Mouse (Mus musculus): ENCODE results near the gene Rps27l. TPM values are rescaled to one million over a fixed set of nuclear protein-coding genes. Genes with fewer than 3 reads are reported as not detected.
"Not testable (repeated sequence)": the region's sequence is repeated elsewhere in the genome, so short reads cannot be mapped to it uniquely, and the experiment has no call there.

The Rps27l gene
- polyA plus RNA-seq, 1 experiment from 2014 or later = 703 TPM

DNA sequence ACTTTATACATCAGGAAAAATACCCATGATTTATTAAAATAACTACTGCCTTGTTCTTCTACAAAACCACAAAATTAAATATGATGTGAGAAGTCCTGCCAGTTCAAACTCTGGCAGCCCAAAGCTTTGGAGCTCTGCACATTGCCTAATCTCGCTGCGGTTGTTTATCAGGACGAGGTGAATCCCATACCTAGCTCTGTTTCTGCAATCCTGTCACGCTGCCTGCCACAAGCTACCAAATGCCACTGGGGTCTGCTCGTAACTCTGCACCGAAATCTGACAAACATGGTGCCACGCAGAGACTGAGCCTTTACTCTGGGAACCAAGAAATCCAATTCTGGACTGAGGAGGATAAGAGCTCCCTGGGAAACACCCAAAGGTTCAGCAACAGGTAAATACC, 36.0 kb upstream of the Rps27l start:
- 81% methylated on average over 7 of the region's 7 CpGs for WGBS

DNA sequence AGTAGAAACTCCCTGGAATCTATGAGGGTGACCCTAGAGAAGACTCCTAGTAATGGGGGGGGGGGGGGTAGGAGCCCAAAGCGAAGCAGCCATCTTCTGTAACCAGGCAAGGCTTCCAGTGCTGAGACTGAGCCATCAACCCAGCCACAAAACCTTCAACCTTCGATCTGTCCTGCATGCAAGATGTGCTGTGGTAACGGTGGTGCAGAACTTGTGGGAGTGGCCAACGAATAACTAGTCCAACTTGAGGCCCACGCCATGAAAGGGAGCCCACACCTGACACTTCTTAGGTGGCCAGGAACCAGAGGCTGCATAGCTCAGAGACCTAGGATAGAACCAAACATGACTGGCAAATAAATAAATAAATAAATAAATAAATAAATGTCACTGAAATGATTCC, 35.2 kb upstream of the Rps27l start:
- WGBS = 93% methylated on average over 5 of the region's 5 CpGs
- no peaks in the 10 kb centered on the region for H3K9me3 ChIP-seq (replicated peaks; ENCODE audit: control insufficient read depth, low read length)
- no peaks in the 10 kb centered on the region for H3K27me3 ChIP-seq (ENCODE audit: control insufficient read depth, insufficient read depth, low read length)
- no peak overlapping the region for H3K27ac ChIP-seq (replicated peaks; ENCODE audit: low read depth, low read length)
- H3K4me3 ChIP-seq (ENCODE audit: low read depth, low read length) = no peak overlapping the region
- no peaks in the 10 kb centered on the region for H3K4me1 ChIP-seq (ENCODE audit: control insufficient read depth, insufficient read depth, low read length)
- no peaks in the 10 kb centered on the region for H3K36me3 ChIP-seq (replicated peaks; ENCODE audit: control insufficient read depth, insufficient read depth, low read depth, low read length)
- ATAC-seq (replicated peaks; ENCODE audit: insufficient number of reproducible peaks, low FRiP score, low TSS enrichment, low read depth) (no peak), DNase-seq (ENCODE audit: low spot score) (no peak)
- H3K4me2 ChIP-seq (ENCODE audit: low read depth, low read length) = no peak overlapping the region
- no peak overlapping the region for H3K9ac ChIP-seq (replicated peaks; ENCODE audit: low read length)

More for the DNA sequence above, 36.0 kb upstream of the Rps27l start:
- Histone ChIP-seq H3K36me3 (replicated peaks; ENCODE audit: control insufficient read depth, insufficient read depth, low read depth, low read length) (no peaks in the 10 kb centered on the region), H3K27me3 (ENCODE audit: control insufficient read depth, insufficient read depth, low read length) (no peaks in the 10 kb centered on the region), H3K9me3 (replicated peaks; ENCODE audit: control insufficient read depth, low read length) (no peaks in the 10 kb centered on the region), H3K4me2 (ENCODE audit: low read depth, low read length) (no peak overlapping the region), H3K27ac (replicated peaks; ENCODE audit: low read depth, low read length) (no peak overlapping the region), H3K4me1 (ENCODE audit: control insufficient read depth, insufficient read depth, low read length) (no peaks in the 10 kb centered on the region), H3K4me3 (ENCODE audit: low read depth, low read length) (no peak overlapping the region), H3K9ac (replicated peaks; ENCODE audit: low read length) (no peak overlapping the region)
- DNase-seq (ENCODE audit: low spot score) (no peak), ATAC-seq (replicated peaks; ENCODE audit: insufficient number of reproducible peaks, low FRiP score, low TSS enrichment, low read depth) (no peak)

DNA sequence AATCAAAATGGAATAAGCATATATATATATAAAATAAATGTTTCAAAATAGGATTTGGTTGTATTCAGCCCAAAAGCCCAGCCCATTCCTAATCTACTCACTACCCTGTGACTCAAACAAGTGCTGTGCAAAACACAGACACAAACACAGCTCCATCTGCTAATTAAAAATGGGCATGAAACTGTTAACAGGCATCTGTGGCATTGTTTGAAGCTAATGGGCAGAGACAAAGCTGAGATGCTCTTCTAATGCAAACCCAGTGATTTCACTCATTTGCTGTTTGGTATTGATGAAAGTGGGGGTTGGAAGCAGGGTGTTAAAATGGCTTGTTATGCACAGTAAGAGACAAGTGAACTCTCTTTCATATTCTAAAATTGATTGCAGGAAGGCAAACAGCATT, 33.6 kb upstream of the Rps27l start:
- Histone ChIP-seq H3K4me2 (ENCODE audit: low read depth, low read length) (no peak overlapping the region), H3K4me1 (ENCODE audit: control insufficient read depth, insufficient read depth, low read length) (no peaks in the 10 kb centered on the region), H3K9me3 (replicated peaks; ENCODE audit: control insufficient read depth, low read length) (no peaks in the 10 kb centered on the region), H3K9ac (replicated peaks; ENCODE audit: low read length) (no peak overlapping the region), H3K27ac (replicated peaks; ENCODE audit: low read depth, low read length) (no peak overlapping the region), H3K36me3 (replicated peaks; ENCODE audit: control insufficient read depth, insufficient read depth, low read depth, low read length) (no peaks in the 10 kb centered on the region), H3K27me3 (ENCODE audit: control insufficient read depth, insufficient read depth, low read length) (no peaks in the 10 kb centered on the region), H3K4me3 (ENCODE audit: low read depth, low read length) (no peak overlapping the region)
- DNase-seq (ENCODE audit: low spot score) = no peak
- no peak for ATAC-seq (replicated peaks; ENCODE audit: insufficient number of reproducible peaks, low FRiP score, low TSS enrichment, low read depth)

GRCm38 (mm10) chr9:66913254-66913934, 32.5 kb upstream of the Rps27l start:
- not testable (repeated sequence) for H3K4me1 ChIP-seq (ENCODE audit: control insufficient read depth, insufficient read depth, low read length); H3K4me2 ChIP-seq (ENCODE audit: low read depth, low read length); DNase-seq (ENCODE audit: low spot score); ATAC-seq (replicated peaks; ENCODE audit: insufficient number of reproducible peaks, low FRiP score, low TSS enrichment, low read depth); H3K27me3 ChIP-seq (ENCODE audit: control insufficient read depth, insufficient read depth, low read length); H3K4me3 ChIP-seq (ENCODE audit: low read depth, low read length); H3K36me3 ChIP-seq (replicated peaks; ENCODE audit: control insufficient read depth, insufficient read depth, low read depth, low read length); H3K9ac ChIP-seq (replicated peaks; ENCODE audit: low read length); H3K9me3 ChIP-seq (replicated peaks; ENCODE audit: control insufficient read depth, low read length); H3K27ac ChIP-seq (replicated peaks; ENCODE audit: low read depth, low read length)
- 90% methylated on average over 5 of the region's 5 CpGs for WGBS

- no peak overlapping the region for H3K27ac ChIP-seq (replicated peaks; ENCODE audit: low read depth, low read length)
- H3K4me3 ChIP-seq (ENCODE audit: low read depth, low read length) = no peak overlapping the region
- no peak overlapping the region for H3K9ac ChIP-seq (replicated peaks; ENCODE audit: low read length)
- DNase-seq (ENCODE audit: low spot score) (no peak), ATAC-seq (replicated peaks; ENCODE audit: insufficient number of reproducible peaks, low FRiP score, low TSS enrichment, low read depth) (no peak)
- H3K36me3 ChIP-seq (replicated peaks; ENCODE audit: control insufficient read depth, insufficient read depth, low read depth, low read length) = no peaks in the 10 kb centered on the region
- no peaks in the 10 kb centered on the region for H3K9me3 ChIP-seq (replicated peaks; ENCODE audit: control insufficient read depth, low read length)
- 89% methylated on average over 3 of the region's 3 CpGs for WGBS
- no peaks in the 10 kb centered on the region for H3K4me1 ChIP-seq (ENCODE audit: control insufficient read depth, insufficient read depth, low read length)
- no peak overlapping the region for H3K4me2 ChIP-seq (ENCODE audit: low read depth, low read length)
- no peaks in the 10 kb centered on the region for H3K27me3 ChIP-seq (ENCODE audit: control insufficient read depth, insufficient read depth, low read length)
Observed at GRCm38 (mm10) chr9:66914540-66914939, 31.3 kb upstream of the Rps27l start.

DNA sequence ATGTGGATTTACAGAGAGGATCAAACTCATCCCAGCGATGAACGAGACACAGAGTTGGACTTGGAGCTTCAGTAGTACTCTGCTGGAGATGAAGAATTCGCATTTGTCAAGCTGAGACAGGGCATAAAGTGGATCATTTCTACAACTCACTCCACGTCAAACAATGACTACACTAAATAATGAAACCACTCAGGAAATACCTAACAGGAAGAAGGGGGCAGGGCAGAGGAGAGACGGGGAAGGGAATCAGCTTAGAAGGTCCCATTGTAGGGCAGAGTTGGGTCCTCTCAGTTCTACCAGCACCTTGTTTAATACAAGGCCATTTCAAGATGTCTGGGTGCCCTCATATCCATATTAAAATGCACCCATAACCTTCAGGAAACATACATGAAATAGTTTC, 30.5 kb upstream of the Rps27l start:
- Histone ChIP-seq H3K4me2 (ENCODE audit: low read depth, low read length) (no peak overlapping the region), H3K4me1 (ENCODE audit: control insufficient read depth, insufficient read depth, low read length) (no peaks in the 10 kb centered on the region)
- no peak for DNase-seq (ENCODE audit: low spot score)

DNA sequence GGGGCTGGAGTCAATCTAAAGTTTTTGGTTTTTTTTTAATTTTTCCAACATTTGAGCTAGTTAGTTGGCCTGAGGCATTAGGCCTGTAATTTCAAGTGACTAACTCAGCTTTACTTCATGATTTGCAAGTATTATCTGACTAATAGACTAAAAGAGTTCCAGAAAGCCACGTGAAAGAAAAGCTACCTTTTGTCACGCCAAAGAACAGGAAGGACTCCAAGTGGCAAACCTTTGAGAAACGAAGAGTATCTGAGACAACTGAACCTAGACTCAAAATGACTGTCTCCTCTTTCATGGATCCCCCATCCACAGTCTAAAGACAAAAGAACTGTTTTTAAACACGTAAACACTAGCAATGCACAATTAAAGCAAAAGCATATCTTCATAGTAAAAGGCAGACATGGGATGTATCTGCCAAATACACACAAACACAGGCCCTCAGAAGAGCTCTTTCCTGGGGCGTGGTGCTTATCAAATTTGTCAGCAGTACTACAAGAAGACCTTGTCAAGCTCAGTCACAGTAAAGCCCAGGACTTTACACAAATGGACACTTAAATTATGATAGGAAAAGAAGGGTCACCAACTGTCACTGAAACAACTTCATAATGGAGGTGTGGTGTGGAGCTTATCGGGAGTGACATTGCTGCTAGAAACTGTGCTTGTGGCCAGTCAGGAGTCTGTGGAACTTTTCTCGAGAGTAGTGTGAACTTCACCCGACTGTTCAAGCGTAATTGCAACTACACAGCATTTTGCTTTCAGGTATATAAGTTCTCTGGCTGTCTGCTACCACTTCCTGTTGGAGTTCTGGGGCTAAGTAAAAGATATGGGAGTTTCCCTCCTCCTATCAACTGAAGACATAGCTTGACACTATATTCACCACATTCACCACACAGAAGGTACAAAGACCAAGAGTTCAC, 29.8 kb upstream of the Rps27l start:
- no peaks in the 10 kb centered on the region for H3K36me3 ChIP-seq (replicated peaks; ENCODE audit: control insufficient read depth, insufficient read depth, low read depth, low read length)
- H3K27ac ChIP-seq (replicated peaks; ENCODE audit: low read depth, low read length) = no peak overlapping the region
- WGBS = 83% methylated on average over 9 of the region's 9 CpGs
- H3K9ac ChIP-seq (replicated peaks; ENCODE audit: low read length) = no peak overlapping the region
- no peak overlapping the region for H3K4me2 ChIP-seq (ENCODE audit: low read depth, low read length)
- ATAC-seq (replicated peaks; ENCODE audit: insufficient number of reproducible peaks, low FRiP score, low TSS enrichment, low read depth) = no peak
- H3K9me3 ChIP-seq (replicated peaks; ENCODE audit: control insufficient read depth, low read length) = no peaks in the 10 kb centered on the region
- DNase-seq (ENCODE audit: low spot score) = no peak
- no peak overlapping the region for H3K4me3 ChIP-seq (ENCODE audit: low read depth, low read length)
- H3K27me3 ChIP-seq (ENCODE audit: control insufficient read depth, insufficient read depth, low read length) = no peaks in the 10 kb centered on the region
- no peaks in the 10 kb centered on the region for H3K4me1 ChIP-seq (ENCODE audit: control insufficient read depth, insufficient read depth, low read length)

More for the DNA sequence above, 30.5 kb upstream of the Rps27l start:
- 68% methylated on average over 5 of the region's 5 CpGs for WGBS
- no peak overlapping the region for H3K4me3 ChIP-seq (ENCODE audit: low read depth, low read length)
- ATAC-seq (replicated peaks; ENCODE audit: insufficient number of reproducible peaks, low FRiP score, low TSS enrichment, low read depth) = no peak
- H3K9ac ChIP-seq (replicated peaks; ENCODE audit: low read length) = no peak overlapping the region
- H3K27ac ChIP-seq (replicated peaks; ENCODE audit: low read depth, low read length) = no peak overlapping the region
- no peaks in the 10 kb centered on the region for H3K36me3 ChIP-seq (replicated peaks; ENCODE audit: control insufficient read depth, insufficient read depth, low read depth, low read length)
- H3K27me3 ChIP-seq (ENCODE audit: control insufficient read depth, insufficient read depth, low read length) = no peaks in the 10 kb centered on the region
- H3K9me3 ChIP-seq (replicated peaks; ENCODE audit: control insufficient read depth, low read length) = no peaks in the 10 kb centered on the region

- WGBS = 91% methylated on average over 8 of the region's 8 CpGs
- Histone ChIP-seq H3K9ac (replicated peaks; ENCODE audit: low read length) (no peak overlapping the region), H3K36me3 (replicated peaks; ENCODE audit: control insufficient read depth, insufficient read depth, low read depth, low read length) (no peaks in the 10 kb centered on the region), H3K4me1 (ENCODE audit: control insufficient read depth, insufficient read depth, low read length) (no peaks in the 10 kb centered on the region), H3K27ac (replicated peaks; ENCODE audit: low read depth, low read length) (no peak overlapping the region), H3K9me3 (replicated peaks; ENCODE audit: control insufficient read depth, low read length) (no peaks in the 10 kb centered on the region), H3K4me2 (ENCODE audit: low read depth, low read length) (no peak overlapping the region), H3K4me3 (ENCODE audit: low read depth, low read length) (no peak overlapping the region), H3K27me3 (ENCODE audit: control insufficient read depth, insufficient read depth, low read length) (no peaks in the 10 kb centered on the region)
- no peak for ATAC-seq (replicated peaks; ENCODE audit: insufficient number of reproducible peaks, low FRiP score, low TSS enrichment, low read depth)
- DNase-seq (ENCODE audit: low spot score) = no peak
Observed at GRCm38 (mm10) chr9:66917216-66917891, 28.5 kb upstream of the Rps27l start.

All from embryonic facial prominence, embryonic 11.5 days (tissue).